Mouse (Mus musculus) liver, adult 2 months (tissue): ENCODE measurements around the gene Cd164l2. TPM values are rescaled to one million over a fixed set of nuclear protein-coding genes. Genes with fewer than 3 reads are reported as not detected.

Experiments
- DNase-seq: peaks from one replicate; pipeline ENCODE4 v3.0.0-alpha.2; 2011; ENCODE audit warnings: low read depth, low spot score; ENCODE audit errors: extremely low read depth
- H3K27ac ChIP-seq: fragments of 200-500 bp; replicated peaks from 2 replicates; pipeline ENCODE4 v1.5.1; 2012; ENCODE audit warnings: low read depth, mild to moderate bottlenecking, control low read depth, inconsistent platforms, low read length; ENCODE audit not compliant: insufficient read depth
- H3K27me3 ChIP-seq: fragments of 200-500 bp; 2 replicates; pipeline ENCODE4 v1.6.1; 2012; ENCODE audit warnings: mild to moderate bottlenecking, moderate library complexity, low read length, inconsistent platforms; ENCODE audit not compliant: control insufficient read depth, insufficient read depth
- H3K36me3 ChIP-seq: fragments of 200-500 bp; 2 replicates; pipeline ENCODE4 v1.6.1; 2012; ENCODE audit warnings: low read length, inconsistent platforms; ENCODE audit not compliant: control insufficient read depth, insufficient read depth
- H3K4me1 ChIP-seq: fragments of 200-500 bp; 2 replicates; pipeline ENCODE4 v1.6.1; 2011; ENCODE audit warnings: low read length; ENCODE audit not compliant: control insufficient read depth, insufficient read depth
- H3K4me3 ChIP-seq: fragments of 200-500 bp; 2 replicates; pipeline ENCODE4 v1.5.1; 2011; ENCODE audit warnings: low read depth, mild to moderate bottlenecking, control low read depth, low read length, moderate library complexity; ENCODE audit not compliant: insufficient read depth
- H3K79me2 ChIP-seq: fragments of 200-500 bp; 2 replicates; pipeline ENCODE4 v1.6.1; 2012; ENCODE audit warnings: inconsistent platforms, mild to moderate bottlenecking, low read length, moderate library complexity; ENCODE audit not compliant: control insufficient read depth, insufficient read depth
- H3K9ac ChIP-seq: fragments of 200-500 bp; 2 replicates; pipeline ENCODE4 v1.6.1; 2012; ENCODE audit warnings: low read depth, mild to moderate bottlenecking, control low read depth, inconsistent platforms, low read length
- CTCF ChIP-seq: fragments of 200-500 bp; IDR thresholded peaks from 2 replicates; pipeline ENCODE4 v1.5.1; 2011; ENCODE audit warnings: low read depth, low read length, control low read depth
- POLR2A ChIP-seq: fragments of 200-500 bp; IDR thresholded peaks from 2 replicates; pipeline ENCODE4 v1.6.1; 2011; ENCODE audit warnings: low read length, control low read depth; ENCODE audit not compliant: insufficient read depth; ENCODE audit errors: extremely low read depth
- WGBS: fragments of 180-500 bp; shearing (Covaris S2); methylation state at CpG from one replicate; pipeline ENCODE4 v1.1.7; 2018; 5-methylcytosine and 5-hydroxymethylcytosine counted together
- polyA plus RNA-seq: library from polyadenylated mRNA; depleted of rRNA; stranded (reverse); fragments of >200 nt; gene quantifications from 2 replicates; pipeline ENCODE4 v1.2.3, GENCODE M21; 2012
- total RNA-seq: library from RNA; depleted of rRNA; stranded (reverse); fragments of >200 nt; gene quantifications from 2 replicates; pipeline ENCODE4 v1.2.3, GENCODE M21; 2014

Gene Cd164l2
- total and polyA plus RNA-seq, 2 experiments = not detected

GRCm38 (mm10) chr4:133184898-133185665, 26.8 kb upstream of the Cd164l2 start:
- no peak for DNase-seq
- Histone ChIP-seq H3K4me3 (peak overlapping the region; percentile 29; the same call in 1 of the 2 replicates), H3K4me1 (peaks cover 13% of the 10 kb centered on the region), H3K27me3 (no peaks in the 10 kb centered on the region), H3K79me2 (peaks cover 9% of the 10 kb centered on the region; the same call in 1 of the 2 replicates), H3K36me3 (peaks cover 22% of the 10 kb centered on the region), H3K27ac (peak overlapping the region; percentile 25), H3K9ac (no peak overlapping the region)
- WGBS = 30% methylated on average over 15 of the region's 15 CpGs
- no peak for TF ChIP-seq CTCF
- no peak for TF ChIP-seq POLR2A

- no peak overlapping the region for H3K4me3 ChIP-seq
- no peaks in the 10 kb centered on the region for H3K27me3 ChIP-seq
- WGBS = 80% methylated on average over 8 of the region's 8 CpGs
- peaks cover 13% of the 10 kb centered on the region for H3K4me1 ChIP-seq
- no peak overlapping the region for H3K27ac ChIP-seq
- H3K79me2 ChIP-seq = peaks cover 9% of the 10 kb centered on the region; the same call in 1 of the 2 replicates
- no peak overlapping the region for H3K9ac ChIP-seq
- TF ChIP-seq POLR2A = no peak
- TF ChIP-seq CTCF = no peak
- peaks cover 30% of the 10 kb centered on the region for H3K36me3 ChIP-seq
- DNase-seq = no peak
Measured at GRCm38 (mm10) chr4:133185893-133186292, 26.0 kb upstream of the Cd164l2 start.

GRCm38 (mm10) chr4:133186856-133187255, 25.1 kb upstream of the Cd164l2 start:
- Histone ChIP-seq H3K4me3 (no peak overlapping the region), H3K4me1 (peaks cover 13% of the 10 kb centered on the region), H3K36me3 (peaks cover 38% of the 10 kb centered on the region), H3K27ac (no peak overlapping the region), H3K9ac (no peak overlapping the region), H3K27me3 (no peaks in the 10 kb centered on the region), H3K79me2 (peaks cover 6% of the 10 kb centered on the region; the same call in 1 of the 2 replicates)
- DNase-seq = no peak
- WGBS = 91% methylated on average over 5 of the region's 5 CpGs
- TF ChIP-seq CTCF (no peak), POLR2A (no peak)

GRCm38 (mm10) chr4:133189396-133189795, 22.5 kb upstream of the Cd164l2 start:
- H3K4me1 ChIP-seq = peaks cover 8% of the 10 kb centered on the region
- no peaks in the 10 kb centered on the region for H3K27me3 ChIP-seq
- H3K27ac ChIP-seq = no peak overlapping the region
- no peak for DNase-seq
- H3K9ac ChIP-seq = no peak overlapping the region
- TF ChIP-seq CTCF (no peak), POLR2A (no peak)
- peaks cover 4% of the 10 kb centered on the region; the same call in 1 of the 2 replicates for H3K79me2 ChIP-seq
- peaks cover 53% of the 10 kb centered on the region for H3K36me3 ChIP-seq
- no peak overlapping the region for H3K4me3 ChIP-seq
- WGBS = 87% methylated on average over 10 of the region's 10 CpGs

- Histone ChIP-seq H3K36me3 (peaks cover 41% of the 10 kb centered on the region), H3K4me3 (no peak overlapping the region), H3K27me3 (no peaks in the 10 kb centered on the region), H3K4me1 (no peaks in the 10 kb centered on the region), H3K27ac (no peak overlapping the region), H3K79me2 (no peaks in the 10 kb centered on the region), H3K9ac (no peak overlapping the region)
- 86% methylated on average over 11 of the region's 11 CpGs for WGBS
- no peak for TF ChIP-seq CTCF
- no peak for TF ChIP-seq POLR2A
- no peak for DNase-seq
Measured at GRCm38 (mm10) chr4:133194482-133194881, 17.4 kb upstream of the Cd164l2 start.

- Histone ChIP-seq H3K9ac (no peak overlapping the region), H3K27me3 (no peaks in the 10 kb centered on the region), H3K27ac (no peak overlapping the region), H3K36me3 (peaks cover 37% of the 10 kb centered on the region), H3K79me2 (no peaks in the 10 kb centered on the region), H3K4me1 (no peaks in the 10 kb centered on the region), H3K4me3 (no peak overlapping the region)
- DNase-seq = no peak
- TF ChIP-seq CTCF (no peak), POLR2A (no peak)
- 70% methylated on average over 4 of the region's 4 CpGs for WGBS
Measured at GRCm38 (mm10) chr4:133195014-133195413, 16.9 kb upstream of the Cd164l2 start.
